Mouse (Mus musculus): ENCODE measurements at regions not wholly inside any gene's neighbourhood (a gene's known extent, or its start where the extent isn't known, plus 50 kb on each side); places are given as distances from the start of the nearest gene placed in this dataset.
A peak's percentile ranks its signal among the peaks of the same experiment; 100 is the strongest.

DNA sequence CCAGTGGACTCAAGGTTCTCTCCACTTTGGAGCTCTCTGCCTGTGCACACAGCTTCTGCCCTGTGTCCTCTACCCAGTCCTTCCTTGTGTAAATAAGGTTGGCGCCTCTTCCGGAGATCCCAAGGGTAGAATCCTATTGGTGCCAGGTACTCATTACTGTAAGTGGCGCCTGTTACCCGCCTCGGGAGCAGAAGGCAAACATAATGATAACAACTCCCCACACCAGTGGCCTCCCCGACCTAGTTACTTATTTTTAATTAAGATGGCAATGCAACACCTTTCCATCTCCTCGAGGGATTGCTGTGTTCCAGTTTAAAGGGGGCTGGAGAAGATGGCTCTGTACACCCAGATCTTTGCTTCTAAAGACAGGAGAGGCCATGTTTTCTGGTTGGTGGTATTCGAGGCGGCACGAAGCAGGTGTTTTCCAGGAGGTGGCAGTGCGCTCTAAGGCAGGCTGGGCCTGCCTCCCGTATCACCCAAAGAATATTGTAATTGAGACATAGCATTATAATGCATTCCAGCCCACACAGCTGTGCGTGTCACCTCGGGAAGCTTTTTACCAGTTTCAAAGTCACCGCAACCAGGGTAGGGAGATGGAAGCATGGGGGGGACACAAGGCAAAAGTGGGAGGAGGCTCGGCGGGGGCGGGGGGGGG is 168.7 kb downstream of the Klf7 start:
- TF ChIP-seq POLR2A (IDR thresholded peaks at IDR 0.05; ENCODE audit: borderline replicate concordance, extremely low read depth, low read depth, low read length) (no peak), CTCF (IDR thresholded peaks at IDR 0.05; ENCODE audit: insufficient read depth, low read length) (peak; percentile 81)
- 36% methylated on average over 18 of the region's 18 CpGs for whole genome bisulfite sequencing
- peak; percentile 39 for DNase-seq
- H3K4me3 ChIP-seq (replicated peaks; ENCODE audit: extremely low read depth, low read depth, low read length) = no peak overlapping the region
- H3K4me1 ChIP-seq (ENCODE audit: control insufficient read depth, insufficient read depth, low read length) = peaks cover 2% of the 10 kb centered on the region

DNA sequence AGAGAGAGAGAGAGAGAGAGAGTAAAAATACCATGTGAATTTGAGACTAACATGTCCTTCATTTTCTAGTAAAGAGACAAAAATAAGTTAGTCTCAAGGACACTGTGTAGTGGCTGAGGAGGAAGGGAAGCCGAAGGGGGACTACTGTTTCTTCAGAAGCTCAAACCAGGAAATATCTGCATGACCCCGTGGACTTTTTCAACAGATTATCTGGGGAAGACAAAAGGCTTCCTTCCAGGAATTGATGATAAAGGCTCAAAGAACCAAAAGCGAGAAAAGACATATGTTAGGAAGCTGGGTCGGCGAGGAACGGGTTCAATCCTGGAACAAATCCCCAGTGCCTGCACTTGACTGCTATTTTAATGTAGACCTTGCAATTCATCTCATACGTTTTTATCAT is 170.4 kb downstream of the Klf7 start:
- no peak overlapping the region for H3K4me3 ChIP-seq (replicated peaks; ENCODE audit: extremely low read depth, low read depth, low read length)
- TF ChIP-seq POLR2A (IDR thresholded peaks at IDR 0.05; ENCODE audit: borderline replicate concordance, extremely low read depth, low read depth, low read length) (no peak), CTCF (IDR thresholded peaks at IDR 0.05; ENCODE audit: insufficient read depth, low read length) (no peak)
- 46% methylated on average over 7 of the region's 7 CpGs for WGBS
- H3K4me1 ChIP-seq (ENCODE audit: control insufficient read depth, insufficient read depth, low read length) = peaks cover 2% of the 10 kb centered on the region
- DNase-seq = no peak

DNA sequence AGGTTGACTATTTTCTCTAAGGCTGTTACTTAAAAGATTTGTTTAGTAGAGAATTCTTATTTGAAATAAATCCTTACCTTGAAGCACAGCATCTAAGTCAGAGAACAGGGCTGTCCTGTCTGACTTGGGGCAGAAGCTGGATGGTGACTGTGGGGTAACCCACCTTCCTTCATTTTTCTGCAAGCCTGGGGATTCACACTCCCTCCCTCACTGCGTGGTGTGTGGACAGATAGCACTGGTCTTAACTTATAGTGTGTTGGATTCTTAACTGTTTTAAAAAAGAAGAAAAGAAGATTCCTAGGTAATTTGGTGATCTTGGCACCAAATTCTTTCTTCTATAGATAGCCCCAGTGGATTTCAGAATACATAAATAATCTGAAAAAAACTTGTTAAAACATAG is 174.8 kb downstream of the Klf7 start:
- WGBS = 76% methylated on average over 1 of the region's 1 CpGs
- DNase-seq = no peak
- TF ChIP-seq CTCF (IDR thresholded peaks at IDR 0.05; ENCODE audit: insufficient read depth, low read length) (no peak), POLR2A (IDR thresholded peaks at IDR 0.05; ENCODE audit: borderline replicate concordance, extremely low read depth, low read depth, low read length) (no peak)
- H3K4me1 ChIP-seq (ENCODE audit: control insufficient read depth, insufficient read depth, low read length) = no peaks in the 10 kb centered on the region
- H3K4me3 ChIP-seq (replicated peaks; ENCODE audit: extremely low read depth, low read depth, low read length) = no peak overlapping the region

DNA sequence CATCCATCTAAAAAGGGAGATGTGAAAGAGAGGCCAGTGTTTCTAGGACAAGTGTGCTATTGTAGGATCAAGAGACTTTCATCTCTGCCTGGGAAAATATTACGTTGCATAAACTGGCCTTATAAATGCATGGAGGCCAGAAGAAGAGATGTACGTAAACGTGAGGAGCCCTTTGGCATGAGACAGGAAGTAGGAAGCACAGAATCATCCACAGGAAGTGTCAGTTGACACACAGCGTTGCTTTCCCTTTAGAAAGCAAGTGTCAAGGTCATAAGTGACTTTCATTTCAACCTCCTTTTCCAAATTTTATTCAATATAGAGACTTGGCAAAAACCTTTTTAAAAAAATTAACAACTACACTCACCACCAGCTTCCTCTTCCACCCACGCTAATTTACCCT is 175.2 kb downstream of the Klf7 start:
- 36% methylated on average over 5 of the region's 5 CpGs for WGBS
- no peak overlapping the region for H3K4me3 ChIP-seq (replicated peaks; ENCODE audit: extremely low read depth, low read depth, low read length)
- TF ChIP-seq POLR2A (IDR thresholded peaks at IDR 0.05; ENCODE audit: borderline replicate concordance, extremely low read depth, low read depth, low read length) = no peak
- no peak for TF ChIP-seq CTCF (IDR thresholded peaks at IDR 0.05; ENCODE audit: insufficient read depth, low read length)
- DNase-seq = no peak
- no peaks in the 10 kb centered on the region for H3K4me1 ChIP-seq (ENCODE audit: control insufficient read depth, insufficient read depth, low read length)

DNA sequence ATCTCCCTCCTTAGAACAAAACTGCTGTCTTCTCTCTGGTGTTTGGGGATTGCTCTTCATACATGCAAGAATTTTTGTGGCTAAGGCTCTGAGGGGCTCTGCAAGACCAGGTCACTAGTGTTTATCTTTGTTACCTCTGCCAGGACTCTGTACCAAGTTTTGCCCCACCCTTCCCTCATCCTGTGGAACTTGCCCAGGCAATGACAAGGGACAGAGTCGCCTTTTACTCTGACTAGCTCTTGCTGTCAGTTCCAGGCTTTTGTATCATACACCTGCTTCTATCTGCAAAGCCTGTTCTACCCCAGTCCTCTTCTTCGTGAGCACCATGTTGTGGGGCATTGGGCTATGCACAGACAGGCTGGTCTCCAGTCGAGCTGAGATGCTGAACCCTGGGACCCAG is 175.7 kb upstream of the 4933402D24Rik start:
- 50% methylated on average over 3 of the region's 3 CpGs for WGBS
- Histone ChIP-seq H3K4me1 (ENCODE audit: control insufficient read depth, insufficient read depth, low read length) (no peaks in the 10 kb centered on the region), H3K4me3 (replicated peaks; ENCODE audit: extremely low read depth, low read depth, low read length) (no peak overlapping the region)
- no peak for DNase-seq
- TF ChIP-seq POLR2A (IDR thresholded peaks at IDR 0.05; ENCODE audit: borderline replicate concordance, extremely low read depth, low read depth, low read length) = no peak
- TF ChIP-seq CTCF (IDR thresholded peaks at IDR 0.05; ENCODE audit: insufficient read depth, low read length) = no peak

DNA sequence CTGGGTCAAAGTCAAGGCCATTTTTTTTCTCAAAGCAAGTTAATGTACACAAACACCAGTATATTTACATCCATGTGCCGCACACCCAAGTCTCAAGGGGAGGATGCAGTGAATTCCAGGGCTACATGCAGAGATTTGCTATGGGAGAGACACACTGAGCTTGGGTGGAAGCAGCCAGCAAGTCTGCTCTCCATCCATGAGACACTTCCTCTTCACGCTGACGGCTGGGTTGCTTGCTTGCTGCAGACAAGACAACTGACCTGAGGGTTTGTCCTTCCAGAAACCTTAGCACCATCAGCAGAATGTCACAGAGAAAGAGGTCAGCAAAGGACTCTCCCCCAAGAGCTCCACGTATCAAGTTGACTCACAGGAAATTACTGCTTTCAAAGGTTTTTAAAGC is 169.3 kb upstream of the 4933402D24Rik start:
- WGBS = 47% methylated on average over 4 of the region's 4 CpGs

DNA sequence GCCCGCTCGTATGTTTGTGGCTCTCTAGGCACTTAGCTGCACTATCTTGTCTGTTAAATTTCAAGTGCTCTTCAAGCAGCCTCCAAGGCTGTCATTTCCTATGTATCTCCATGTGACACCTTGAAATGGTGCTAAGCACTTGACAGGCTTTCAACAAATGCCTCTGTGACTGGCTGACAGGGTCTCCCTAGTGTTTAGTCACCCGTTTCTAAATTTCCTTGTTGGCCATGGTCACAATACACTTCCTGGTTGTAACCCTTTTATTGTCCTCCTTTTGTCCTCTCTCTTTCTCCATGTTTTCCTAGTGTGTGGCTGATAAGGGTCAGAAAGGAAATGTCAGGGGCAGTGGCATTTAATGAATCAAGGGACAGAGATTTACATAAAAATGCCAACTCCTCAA is 168.4 kb upstream of the 4933402D24Rik start:
- no peak overlapping the region for H3K4me3 ChIP-seq (replicated peaks; ENCODE audit: extremely low read depth, low read depth, low read length)
- TF ChIP-seq CTCF (IDR thresholded peaks at IDR 0.05; ENCODE audit: insufficient read depth, low read length) (no peak), POLR2A (IDR thresholded peaks at IDR 0.05; ENCODE audit: borderline replicate concordance, extremely low read depth, low read depth, low read length) (no peak)
- 61% methylated on average over 3 of the region's 3 CpGs for WGBS
- H3K4me1 ChIP-seq (ENCODE audit: control insufficient read depth, insufficient read depth, low read length) = no peaks in the 10 kb centered on the region
- DNase-seq = no peak

More for the DNA sequence above, 169.3 kb upstream of the 4933402D24Rik start:
- DNase-seq = no peak
- TF ChIP-seq CTCF (IDR thresholded peaks at IDR 0.05; ENCODE audit: insufficient read depth, low read length) = no peak
- no peak for TF ChIP-seq POLR2A (IDR thresholded peaks at IDR 0.05; ENCODE audit: borderline replicate concordance, extremely low read depth, low read depth, low read length)
- no peak overlapping the region for H3K4me3 ChIP-seq (replicated peaks; ENCODE audit: extremely low read depth, low read depth, low read length)
- no peaks in the 10 kb centered on the region for H3K4me1 ChIP-seq (ENCODE audit: control insufficient read depth, insufficient read depth, low read length)

DNA sequence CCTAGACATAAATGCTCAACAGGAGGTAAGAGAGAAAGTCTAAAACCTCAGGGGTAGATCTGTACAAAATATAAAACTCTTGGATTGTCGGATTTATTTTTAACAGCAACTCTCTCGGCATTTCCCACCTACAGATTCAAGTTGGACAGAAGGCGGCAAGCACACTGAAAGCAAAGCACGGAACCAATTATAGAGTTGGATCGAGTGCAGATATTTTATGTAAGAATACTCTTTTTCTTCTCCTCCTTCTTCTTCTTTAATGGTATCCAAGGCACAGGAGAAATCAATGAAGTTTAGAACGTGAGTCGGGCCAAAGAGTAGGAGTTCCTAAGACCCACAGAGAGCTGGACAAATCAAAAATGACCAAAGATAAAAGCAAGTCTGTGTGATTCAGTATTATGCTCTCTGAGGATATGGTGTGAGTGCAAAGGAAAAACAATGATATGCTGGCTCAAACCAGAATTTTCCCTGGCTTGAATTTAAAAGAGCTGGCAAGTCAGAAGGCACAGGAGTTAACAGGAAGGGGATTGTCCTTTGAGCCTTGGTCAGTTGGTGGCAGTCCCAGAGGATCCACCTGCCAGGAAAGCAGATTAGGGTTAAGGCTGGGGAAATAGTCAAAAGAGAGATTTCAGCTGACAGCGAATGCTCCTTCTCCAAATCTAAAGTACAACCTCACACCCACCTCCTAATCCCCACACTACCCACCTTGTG is 165.7 kb upstream of the 4933402D24Rik start:
- DNase-seq = no peak
- 89% methylated on average over 8 of the region's 8 CpGs for WGBS
- TF ChIP-seq POLR2A (IDR thresholded peaks at IDR 0.05; ENCODE audit: borderline replicate concordance, extremely low read depth, low read depth, low read length) (no peak), CTCF (IDR thresholded peaks at IDR 0.05; ENCODE audit: insufficient read depth, low read length) (no peak)
- Histone ChIP-seq H3K4me1 (ENCODE audit: control insufficient read depth, insufficient read depth, low read length) (no peaks in the 10 kb centered on the region), H3K4me3 (replicated peaks; ENCODE audit: extremely low read depth, low read depth, low read length) (no peak overlapping the region)

DNA sequence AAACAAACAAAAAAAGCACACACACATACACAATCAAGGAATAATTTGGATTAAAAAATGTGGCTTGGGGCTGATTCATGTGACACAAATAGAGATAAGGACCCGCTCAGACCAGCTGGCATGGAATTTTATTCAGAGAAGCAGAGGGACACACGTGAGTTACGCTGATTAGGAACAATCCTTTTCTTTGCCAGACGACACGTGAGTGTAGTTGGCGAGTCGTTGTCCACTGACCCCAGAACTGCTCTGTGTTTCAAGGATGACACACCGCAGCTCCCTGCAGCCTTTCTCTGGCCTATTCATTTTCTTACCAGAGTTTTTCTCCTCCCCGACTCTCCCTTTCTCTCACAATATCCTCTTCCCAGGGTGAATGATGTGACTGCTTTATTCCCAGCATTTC is 163.4 kb upstream of the 4933402D24Rik start:
- WGBS = 60% methylated on average over 9 of the region's 9 CpGs
- H3K4me3 ChIP-seq (replicated peaks; ENCODE audit: extremely low read depth, low read depth, low read length) = no peak overlapping the region
- no peaks in the 10 kb centered on the region for H3K4me1 ChIP-seq (ENCODE audit: control insufficient read depth, insufficient read depth, low read length)
- TF ChIP-seq POLR2A (IDR thresholded peaks at IDR 0.05; ENCODE audit: borderline replicate concordance, extremely low read depth, low read depth, low read length) = no peak
- no peak for DNase-seq
